Mouse (Mus musculus): ENCODE measurements around the gene Alox8. TPM values are rescaled to one million over a fixed set of nuclear protein-coding genes. Genes with fewer than 3 reads are reported as not detected.

Gene Alox8
- polyA plus RNA-seq (2012; rRNA removed): 0.15 TPM in 1 of 2 replicates, not detected in the other

DNA sequence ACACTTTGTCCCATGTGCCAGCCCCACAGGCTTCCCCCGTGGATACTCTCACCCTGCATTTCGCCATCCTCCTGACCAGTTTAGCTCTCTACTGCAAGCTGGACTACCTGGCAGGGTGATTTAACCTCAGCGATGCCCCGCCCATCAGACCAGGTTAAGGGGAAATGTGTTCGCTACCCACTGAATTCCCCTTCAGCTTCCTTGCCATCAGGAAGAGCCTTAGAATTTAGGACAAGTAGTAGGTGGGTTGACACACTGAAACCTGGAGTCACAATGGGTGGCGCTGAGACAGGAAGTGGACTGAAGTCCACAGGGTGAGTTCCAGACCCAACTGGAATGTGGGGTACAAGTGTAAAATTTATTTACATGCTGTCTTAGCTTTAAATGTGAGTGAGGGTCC is at the start of gene Alox8:
Gene Alox8 (minus strand): TSS at position 101 of the 400 bp plus-strand sequence.
- no peak for TF ChIP-seq POLR2A (IDR thresholded peaks at IDR 0.05; ENCODE audit: low read depth, low read length)
- TF ChIP-seq CTCF (IDR thresholded peaks at IDR 0.05; ENCODE audit: extremely low read depth, insufficient read length, insufficient replicate concordance, low read depth, low read length): no peak
- H3K27ac ChIP-seq (ENCODE audit: insufficient read depth, low read depth, low read length): no peak within 1 kb of the TSS
- H3K36me3 ChIP-seq (ENCODE audit: control insufficient read depth, insufficient read depth, low read length): no peaks in the 10 kb centered on the region
- no peaks in the 10 kb centered on the region for H3K4me1 ChIP-seq (ENCODE audit: control insufficient read depth, insufficient read depth, insufficient read length, low read length)
- 26% methylated on average over 6 of the region's 6 CpGs for WGBS
- peaks cover 17% of the 10 kb centered on the region for H3K27me3 ChIP-seq (ENCODE audit: control insufficient read depth, insufficient read depth, low read length)
- H3K4me3 ChIP-seq (ENCODE audit: low read depth, low read length): peak within 1 kb of the TSS; percentile 11

DNA sequence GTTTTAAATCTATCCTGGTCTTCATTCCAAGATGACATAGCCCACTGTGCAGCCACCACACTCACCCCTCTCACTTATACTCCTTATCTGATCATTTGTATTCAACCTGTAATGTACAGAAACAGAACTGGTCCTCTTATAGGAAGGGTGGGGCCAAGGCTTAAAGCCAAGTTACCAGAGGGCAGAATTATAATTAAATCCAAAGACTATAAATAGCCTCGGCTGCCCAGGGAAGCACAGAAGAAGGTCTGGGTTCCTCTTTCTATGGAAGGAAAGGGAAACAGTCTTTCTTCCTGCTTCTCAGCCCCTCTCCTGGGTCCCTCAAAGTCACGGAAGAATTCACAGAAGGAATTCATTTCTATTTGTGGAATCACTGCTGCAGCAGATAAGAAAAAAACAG is 48.0 kb upstream of the Alox8 start:
- Histone ChIP-seq H3K36me3 (ENCODE audit: control insufficient read depth, insufficient read depth, low read length) (no peaks in the 10 kb centered on the region), H3K27ac (ENCODE audit: insufficient read depth, low read depth, low read length) (no peak overlapping the region), H3K4me1 (ENCODE audit: control insufficient read depth, insufficient read depth, insufficient read length, low read length) (no peaks in the 10 kb centered on the region), H3K4me3 (ENCODE audit: low read depth, low read length) (no peak overlapping the region), H3K27me3 (ENCODE audit: control insufficient read depth, insufficient read depth, low read length) (no peaks in the 10 kb centered on the region)
- WGBS: 2% methylated on average over 2 of the region's 2 CpGs
- TF ChIP-seq CTCF (IDR thresholded peaks at IDR 0.05; ENCODE audit: extremely low read depth, insufficient read length, insufficient replicate concordance, low read depth, low read length) (no peak), POLR2A (IDR thresholded peaks at IDR 0.05; ENCODE audit: low read depth, low read length) (no peak)

DNA sequence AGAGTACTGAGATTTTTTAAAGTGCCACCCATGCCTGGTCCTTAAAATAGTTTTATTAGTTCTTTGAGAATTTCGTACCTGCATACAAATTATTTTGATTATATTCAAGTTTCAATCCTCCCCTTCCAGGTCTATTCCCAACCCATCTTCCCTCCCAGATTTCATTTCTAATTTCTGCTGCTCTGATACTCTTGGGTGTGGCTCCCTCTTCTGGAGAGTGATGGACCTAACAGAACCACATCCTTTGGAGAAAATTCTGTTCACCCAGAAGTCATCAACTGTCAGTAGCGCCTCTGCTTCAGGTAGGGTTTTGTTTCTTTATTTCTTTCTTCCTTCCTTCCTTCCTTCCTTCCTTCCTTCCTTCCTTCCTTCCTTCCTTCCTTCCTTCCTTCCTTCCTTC is 47.3 kb upstream of the Alox8 start:
- 12% methylated on average over 2 of the region's 2 CpGs for WGBS
- TF ChIP-seq CTCF (IDR thresholded peaks at IDR 0.05; ENCODE audit: extremely low read depth, insufficient read length, insufficient replicate concordance, low read depth, low read length) (no peak), POLR2A (IDR thresholded peaks at IDR 0.05; ENCODE audit: low read depth, low read length) (no peak)
- Histone ChIP-seq H3K4me1 (ENCODE audit: control insufficient read depth, insufficient read depth, insufficient read length, low read length) (no peaks in the 10 kb centered on the region), H3K27me3 (ENCODE audit: control insufficient read depth, insufficient read depth, low read length) (no peaks in the 10 kb centered on the region), H3K27ac (ENCODE audit: insufficient read depth, low read depth, low read length) (no peak overlapping the region), H3K4me3 (ENCODE audit: low read depth, low read length) (no peak overlapping the region), H3K36me3 (ENCODE audit: control insufficient read depth, insufficient read depth, low read length) (no peaks in the 10 kb centered on the region)

DNA sequence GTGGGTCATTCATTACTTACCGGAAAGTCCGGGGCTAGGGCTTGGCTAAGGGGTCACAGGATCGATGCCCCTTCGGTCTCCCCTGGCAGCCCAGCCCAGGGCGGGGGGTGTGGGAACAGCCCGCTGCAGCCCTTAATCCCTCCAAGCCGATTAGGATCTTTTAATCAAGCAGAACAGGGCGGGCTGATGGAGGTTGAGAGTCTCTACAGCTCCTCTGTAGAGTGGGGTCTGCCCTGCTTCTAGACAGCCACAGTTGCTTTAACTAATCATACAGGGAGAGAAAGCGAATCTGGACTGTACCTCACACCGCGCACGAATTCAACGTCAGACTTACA is 39.2 kb upstream of the Alox8 start, which contains the start of gene Gucy2e:
Gene Gucy2e (minus strand): TSS at position 111 of the 335 bp plus-strand sequence.
- TF ChIP-seq CTCF (IDR thresholded peaks at IDR 0.05; ENCODE audit: extremely low read depth, insufficient read length, insufficient replicate concordance, low read depth, low read length) (no peak), POLR2A (IDR thresholded peaks at IDR 0.05; ENCODE audit: low read depth, low read length) (no peak)
- WGBS: 27% methylated on average over 13 of the region's 13 CpGs
- Histone ChIP-seq H3K36me3 (ENCODE audit: control insufficient read depth, insufficient read depth, low read length) (no peaks in the 10 kb centered on the region), H3K27me3 (ENCODE audit: control insufficient read depth, insufficient read depth, low read length) (peaks cover 25% of the 10 kb centered on the region), H3K27ac (ENCODE audit: insufficient read depth, low read depth, low read length) (no peak within 1 kb of the TSS), H3K4me1 (ENCODE audit: control insufficient read depth, insufficient read depth, insufficient read length, low read length) (peaks cover 11% of the 10 kb centered on the region), H3K4me3 (ENCODE audit: low read depth, low read length) (peak within 1 kb of the TSS; percentile 62)

DNA sequence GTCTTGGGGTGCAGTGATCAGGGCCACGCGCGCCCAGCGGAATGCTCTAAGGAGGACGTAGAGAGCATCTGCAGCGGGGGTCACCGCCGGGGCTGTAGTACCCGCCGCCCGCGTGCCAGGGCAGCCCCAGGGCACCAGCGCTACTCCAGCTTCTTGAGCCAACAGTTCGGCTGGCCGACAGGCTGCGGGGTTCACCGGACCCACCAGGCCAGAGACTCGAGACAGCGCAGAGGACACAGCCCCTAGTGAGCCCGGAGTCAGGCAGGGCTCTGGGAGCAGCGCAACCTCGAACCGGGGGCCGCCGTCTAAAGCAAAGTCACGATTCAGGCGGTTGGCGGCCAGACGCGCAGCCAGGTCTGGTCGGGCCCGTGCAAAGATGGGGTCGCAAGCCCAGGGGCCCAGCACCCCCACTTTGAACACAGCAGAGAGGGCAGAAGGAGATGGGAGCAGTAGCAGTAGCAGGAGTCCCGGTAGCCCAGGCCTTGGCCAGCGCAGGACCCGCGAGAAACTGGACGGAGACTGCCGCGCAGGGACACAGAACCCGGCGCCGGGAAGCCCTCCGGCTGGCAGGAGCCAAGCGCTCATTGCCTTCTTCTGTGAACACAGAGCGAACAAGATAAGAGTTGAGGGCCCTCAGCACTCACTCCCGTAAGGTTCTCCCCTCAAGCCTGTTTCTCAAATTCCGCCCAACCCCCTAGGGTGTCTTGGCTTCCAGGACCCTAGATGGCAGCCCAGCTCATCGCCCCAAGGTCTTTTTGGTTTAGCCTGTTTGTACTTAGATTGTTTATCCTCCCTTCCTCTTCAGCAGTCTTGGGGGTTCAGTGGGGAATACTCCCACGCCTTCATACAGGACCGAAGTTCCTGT is 38.6 kb upstream of the Alox8 start:
- Histone ChIP-seq H3K36me3 (ENCODE audit: control insufficient read depth, insufficient read depth, low read length) (no peaks in the 10 kb centered on the region), H3K27me3 (ENCODE audit: control insufficient read depth, insufficient read depth, low read length) (peaks cover 25% of the 10 kb centered on the region), H3K4me3 (ENCODE audit: low read depth, low read length) (peak overlapping the region; percentile 62), H3K27ac (ENCODE audit: insufficient read depth, low read depth, low read length) (no peak overlapping the region), H3K4me1 (ENCODE audit: control insufficient read depth, insufficient read depth, insufficient read length, low read length) (peaks cover 11% of the 10 kb centered on the region)
- TF ChIP-seq POLR2A (IDR thresholded peaks at IDR 0.05; ENCODE audit: low read depth, low read length): no peak
- TF ChIP-seq CTCF (IDR thresholded peaks at IDR 0.05; ENCODE audit: extremely low read depth, insufficient read length, insufficient replicate concordance, low read depth, low read length): no peak
- WGBS: 11% methylated on average over 51 of the region's 51 CpGs

DNA sequence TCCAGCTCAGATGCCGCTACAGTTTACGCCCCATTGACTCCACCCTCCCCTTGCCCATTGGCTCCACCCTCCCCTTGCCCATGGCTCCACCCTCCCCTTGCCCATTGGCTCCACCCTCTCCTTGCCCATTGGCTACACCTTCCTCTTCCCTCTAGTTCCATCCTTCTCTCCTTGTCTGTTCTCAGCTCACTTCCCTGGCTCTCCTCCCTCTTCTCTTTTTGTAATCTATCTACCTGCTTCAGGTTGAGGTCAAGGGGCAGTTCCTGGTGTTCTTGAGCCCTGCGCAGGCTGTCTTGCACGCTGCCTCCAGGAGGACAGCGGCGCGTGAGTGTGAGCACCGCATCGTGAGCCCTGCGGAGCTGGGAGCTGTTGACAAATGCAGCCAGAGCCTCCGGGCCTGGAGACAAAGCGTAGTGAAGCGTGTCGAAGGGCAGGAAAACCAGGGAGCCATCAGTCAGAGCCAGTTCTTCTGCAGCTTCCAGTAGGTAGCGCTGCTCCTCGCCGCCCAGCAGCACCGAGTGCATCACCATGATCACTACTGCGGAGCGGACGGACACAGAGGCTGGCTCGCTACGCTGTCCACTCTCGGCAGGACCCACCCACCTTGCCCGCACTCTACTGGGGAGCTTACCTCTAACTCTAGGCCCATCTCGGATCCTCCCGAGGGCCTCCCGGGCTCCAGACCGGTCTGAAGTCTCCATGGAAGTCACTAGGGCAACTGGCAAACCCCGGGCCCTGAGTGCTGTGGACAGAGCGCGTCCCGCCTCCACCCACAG is 37.8 kb upstream of the Alox8 start:
- Histone ChIP-seq H3K4me1 (ENCODE audit: control insufficient read depth, insufficient read depth, insufficient read length, low read length) (peaks cover 11% of the 10 kb centered on the region), H3K36me3 (ENCODE audit: control insufficient read depth, insufficient read depth, low read length) (no peaks in the 10 kb centered on the region), H3K27ac (ENCODE audit: insufficient read depth, low read depth, low read length) (no peak overlapping the region), H3K27me3 (ENCODE audit: control insufficient read depth, insufficient read depth, low read length) (peaks cover 25% of the 10 kb centered on the region), H3K4me3 (ENCODE audit: low read depth, low read length) (peak overlapping the region; percentile 62)
- WGBS: 1% methylated on average over 33 of the region's 33 CpGs
- TF ChIP-seq CTCF (IDR thresholded peaks at IDR 0.05; ENCODE audit: extremely low read depth, insufficient read length, insufficient replicate concordance, low read depth, low read length) (no peak; the same call in 1 of the 2 replicates), POLR2A (IDR thresholded peaks at IDR 0.05; ENCODE audit: low read depth, low read length) (no peak)

DNA sequence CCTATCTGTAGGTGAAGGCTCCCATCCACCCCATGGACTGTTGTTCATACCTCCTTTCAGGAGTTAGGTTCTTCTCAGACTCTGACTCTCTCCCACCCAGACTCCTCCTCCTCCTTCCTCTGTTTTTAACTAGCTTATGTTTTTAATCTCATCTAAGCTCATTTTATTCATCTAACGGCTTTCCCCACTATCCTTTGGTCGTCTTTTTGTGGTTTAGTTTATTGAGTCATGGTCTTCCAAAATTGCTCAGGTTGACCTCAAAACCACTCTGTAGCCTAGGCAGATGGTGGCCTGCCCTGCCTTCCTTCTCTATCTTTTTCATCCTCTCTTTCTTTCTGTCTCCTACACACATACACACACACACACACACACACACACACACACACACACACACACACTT is 35.5 kb upstream of the Alox8 start:
- no peaks in the 10 kb centered on the region for H3K36me3 ChIP-seq (ENCODE audit: control insufficient read depth, insufficient read depth, low read length)
- no peak overlapping the region for H3K27ac ChIP-seq (ENCODE audit: insufficient read depth, low read depth, low read length)
- H3K4me3 ChIP-seq (ENCODE audit: low read depth, low read length): no peak overlapping the region
- H3K27me3 ChIP-seq (ENCODE audit: control insufficient read depth, insufficient read depth, low read length): peaks cover 22% of the 10 kb centered on the region
- WGBS: 65% methylated on average over 2 of the region's 2 CpGs
- TF ChIP-seq CTCF (IDR thresholded peaks at IDR 0.05; ENCODE audit: extremely low read depth, insufficient read length, insufficient replicate concordance, low read depth, low read length) (no peak), POLR2A (IDR thresholded peaks at IDR 0.05; ENCODE audit: low read depth, low read length) (no peak)
- H3K4me1 ChIP-seq (ENCODE audit: control insufficient read depth, insufficient read depth, insufficient read length, low read length): peaks cover 11% of the 10 kb centered on the region
